Mouse (Mus musculus): ENCODE data around the gene Zfp1. TPM values are rescaled to one million over a fixed set of nuclear protein-coding genes. Genes with fewer than 3 reads are reported as not detected.

Gene Zfp1
- total RNA-seq, 2 experiments from 2014 or later, result 20.0 to 20.9 TPM

Small RNA genes lying within 50 kb of the gene (microRNA-seq; reads per million reads assigned to microRNA genes)
- gene Mir7076, result 0 reads per million in 2 experiments

Other genes starting within 250 kb of the Zfp1 start
- 10 to 100 TPM; 22.3 to 28.8 TPM for gene Fa2h, start 249.6 kb upstream of the Zfp1 start, total RNA-seq (2021)
- 10 to 100 TPM; 18.4 to 18.7 TPM for gene Wdr59, start 121.3 kb upstream of the Zfp1 start, total RNA-seq (2021)
- gene Znrf1, start 107.3 kb upstream of the Zfp1 start, total RNA-seq (2021), result 100 to 1,000 TPM; 166 TPM
- gene Ldhd, start 13.0 kb upstream of the Zfp1 start, total RNA-seq (2021), result 1 to 10 TPM; 6.8 to 7.7 TPM
- gene Ctrb1, start 47.6 kb downstream of the Zfp1 start, total RNA-seq (2021), result not detected
- gene Bcar1, start 100.4 kb downstream of the Zfp1 start, total RNA-seq (2021), result 10 to 100 TPM; 50.6 to 51.7 TPM
- gene Cfdp1, start 210.9 kb downstream of the Zfp1 start, total RNA-seq (2021), result 10 to 100 TPM; 78.0 to 81.5 TPM
- gene Tmem170, start 233.3 kb downstream of the Zfp1 start, total RNA-seq (2021), result 1 to 10 TPM; 3.6 to 4.3 TPM